Mouse (Mus musculus) cerebellum, adult 2 months (tissue): ENCODE measurements around the gene Pth1r. TPM values are rescaled to one million over a fixed set of nuclear protein-coding genes. Genes with fewer than 3 reads are reported as not detected.

Experiments
- DNase-seq, 2 experiments: peaks; one replicate each; pipeline ENCODE4 v3.0.0; 2021
- H3K27ac ChIP-seq: fragments of 200-500 bp; 2 replicates; pipeline ENCODE4 v1.5.1; 2012; ENCODE audit warnings: low read length, control low read depth, inconsistent platforms; ENCODE audit not compliant: insufficient read depth
- H3K27me3 ChIP-seq: fragments of 200-500 bp; 2 replicates; pipeline ENCODE4 v1.6.1; 2012; ENCODE audit warnings: inconsistent platforms, mild to moderate bottlenecking, low read length, moderate library complexity; ENCODE audit not compliant: control insufficient read depth, insufficient read depth
- H3K4me1 ChIP-seq: fragments of 200-500 bp; 2 replicates; pipeline ENCODE4 v1.6.1; 2011; ENCODE audit warnings: low read length; ENCODE audit not compliant: control insufficient read depth, insufficient read depth
- H3K4me3 ChIP-seq: fragments of 200-500 bp; replicated peaks from 2 replicates; pipeline ENCODE3; 2011; ENCODE audit warnings: mild to moderate bottlenecking, low read depth, low read length, control low read depth; ENCODE audit not compliant: insufficient read depth
- CTCF ChIP-seq: fragments of 200-500 bp; IDR thresholded peaks from 2 replicates; pipeline ENCODE4 v1.5.1; 2011; ENCODE audit warnings: low read depth, mild to moderate bottlenecking, control low read depth, low read length, moderate library complexity, borderline replicate concordance; ENCODE audit not compliant: insufficient read depth
- POLR2A ChIP-seq: fragments of 200-500 bp; IDR thresholded peaks from 2 replicates; pipeline ENCODE4 v1.6.1; 2011; ENCODE audit warnings: low read length, control low read depth, borderline replicate concordance; ENCODE audit not compliant: insufficient read depth
- WGBS: fragments of 180-500 bp; shearing (Covaris S2); methylation state at CpG from one replicate; pipeline ENCODE4 v1.1.7; 2018; 5-methylcytosine and 5-hydroxymethylcytosine counted together
- polyA plus RNA-seq: library from polyadenylated mRNA; depleted of rRNA; stranded (reverse); fragments of >200 nt; gene quantifications from 2 replicates; pipeline ENCODE4 v1.2.3, GENCODE M21; 2012

The Pth1r gene
- polyA plus RNA-seq, 1 experiment: 12.9 TPM

GRCm38 (mm10) chr9:110738054-110738453, 8.9 kb downstream of the Pth1r start:
- Histone ChIP-seq H3K27ac (no peak overlapping the region), H3K4me3 (no peak overlapping the region), H3K4me1 (no peaks in the 10 kb centered on the region; the same call in 1 of the 2 replicates), H3K27me3 (peaks cover 2% of the 10 kb centered on the region; the same call in 1 of the 2 replicates)
- 21% methylated on average over 1 of the region's 1 CpGs for WGBS
- DNase-seq: no peak
- no peak for TF ChIP-seq CTCF
- no peak for TF ChIP-seq POLR2A

GRCm38 (mm10) chr9:110736362-110736761, 10.6 kb downstream of the Pth1r start:
- H3K4me3 ChIP-seq: no peak overlapping the region
- H3K27ac ChIP-seq: no peak overlapping the region
- 11% methylated on average over 9 of the region's 9 CpGs for whole genome bisulfite sequencing
- no peak for TF ChIP-seq CTCF
- no peaks in the 10 kb centered on the region; the same call in 1 of the 2 replicates for H3K4me1 ChIP-seq
- H3K27me3 ChIP-seq: no peaks in the 10 kb centered on the region; the same call in 1 of the 2 replicates
- DNase-seq: peak in 1 of 2 experiments; percentile 27

GRCm38 (mm10) chr9:110734154-110734553, 12.8 kb downstream of the Pth1r start:
- TF ChIP-seq POLR2A: no peak
- TF ChIP-seq CTCF: no peak
- H3K4me3 ChIP-seq: no peak overlapping the region
- WGBS: 76% methylated on average over 7 of the region's 7 CpGs
- H3K27me3 ChIP-seq: no peaks in the 10 kb centered on the region; the same call in 1 of the 2 replicates
- H3K4me1 ChIP-seq: no peaks in the 10 kb centered on the region; the same call in 1 of the 2 replicates
- no peak overlapping the region for H3K27ac ChIP-seq
- no peak for DNase-seq

- no peak overlapping the region for H3K27ac ChIP-seq
- H3K4me3 ChIP-seq: no peak overlapping the region
- no peaks in the 10 kb centered on the region; the same call in 1 of the 2 replicates for H3K27me3 ChIP-seq
- no peaks in the 10 kb centered on the region; the same call in 1 of the 2 replicates for H3K4me1 ChIP-seq
- no peak for TF ChIP-seq CTCF
- no peak for TF ChIP-seq POLR2A
- 14% methylated on average over 8 of the region's 8 CpGs for WGBS
- no peak for DNase-seq
These were observed 13.8 kb downstream of the Pth1r start for GRCm38 (mm10) chr9:110733102-110733501.

- Histone ChIP-seq H3K27me3 (no peaks in the 10 kb centered on the region; the same call in 1 of the 2 replicates), H3K4me3 (no peak overlapping the region), H3K27ac (no peak overlapping the region), H3K4me1 (peaks cover under 1% of the 10 kb centered on the region)
- under 1% methylated on average over 26 of the region's 26 CpGs for WGBS
- peak in 1 of 2 experiments; percentile 46 for DNase-seq
- TF ChIP-seq POLR2A: no peak
- TF ChIP-seq CTCF: no peak
These were observed 14.3 kb downstream of the Pth1r start for GRCm38 (mm10) chr9:110732623-110733022.

GRCm38 (mm10) chr9:110731859-110732258, 15.1 kb downstream of the Pth1r start:
- Histone ChIP-seq H3K27me3 (no peaks in the 10 kb centered on the region; the same call in 1 of the 2 replicates), H3K27ac (no peak overlapping the region), H3K4me3 (no peak overlapping the region), H3K4me1 (peaks cover 7% of the 10 kb centered on the region)
- WGBS: 58% methylated on average over 4 of the region's 4 CpGs
- DNase-seq: no peak
- TF ChIP-seq CTCF (no peak), POLR2A (no peak)

- H3K4me3 ChIP-seq: no peak overlapping the region
- TF ChIP-seq CTCF (peak; percentile 64), POLR2A (no peak)
- peak; percentile 32 to 46 for DNase-seq
- peaks cover 13% of the 10 kb centered on the region for H3K4me1 ChIP-seq
- H3K27me3 ChIP-seq: no peaks in the 10 kb centered on the region; the same call in 1 of the 2 replicates
- no peak overlapping the region for H3K27ac ChIP-seq
- 33% methylated on average over 8 of the region's 8 CpGs for WGBS
These were observed 17.1 kb downstream of the Pth1r start for GRCm38 (mm10) chr9:110729841-110730240.

GRCm38 (mm10) chr9:110726867-110727266, 20.1 kb downstream of the Pth1r start:
- 15% methylated on average over 33 of the region's 33 CpGs for WGBS
- no peaks in the 10 kb centered on the region for H3K27me3 ChIP-seq
- peaks cover 13% of the 10 kb centered on the region for H3K4me1 ChIP-seq
- no peak for DNase-seq
- TF ChIP-seq POLR2A: no peak
- no peak for TF ChIP-seq CTCF
- peak overlapping the region; percentile 8 for H3K4me3 ChIP-seq
- no peak overlapping the region for H3K27ac ChIP-seq

- H3K27me3 ChIP-seq: no peaks in the 10 kb centered on the region
- peak; percentile 35 to 42 for DNase-seq
- peaks cover 13% of the 10 kb centered on the region for H3K4me1 ChIP-seq
- H3K4me3 ChIP-seq: no peak overlapping the region
- H3K27ac ChIP-seq: no peak overlapping the region
- TF ChIP-seq POLR2A (no peak), CTCF (no peak)
- 6% methylated on average over 9 of the region's 9 CpGs for WGBS
These were observed 21.2 kb downstream of the Pth1r start for GRCm38 (mm10) chr9:110725721-110726135.
